Mouse (Mus musculus): Measurements from ENCODE around the gene Tlr13. TPM values are rescaled to one million over a fixed set of nuclear protein-coding genes. Genes with fewer than 3 reads are reported as not detected.

Tlr13 gene
- polyA plus RNA-seq, 1 experiment: 0.05 TPM

- H3K4me3 ChIP-seq (ENCODE audit: control insufficient read depth, low read depth, low read length): no peak overlapping the region
- no peaks in the 10 kb centered on the region for H3K4me1 ChIP-seq (ENCODE audit: control insufficient read depth, insufficient read depth, low read length)
- no peaks in the 10 kb centered on the region for H3K27me3 ChIP-seq (ENCODE audit: control insufficient read depth, insufficient read depth, low read length)
- TF ChIP-seq POLR2A (IDR thresholded peaks at IDR 0.05; ENCODE audit: control insufficient read depth, low read depth, low read length): no peak
- no peak for TF ChIP-seq CTCF (IDR thresholded peaks at IDR 0.05; ENCODE audit: control insufficient read depth, insufficient read depth, insufficient replicate concordance, low read depth, low read length)
- no peaks in the 10 kb centered on the region for H3K36me3 ChIP-seq (ENCODE audit: control insufficient read depth, insufficient read depth, low read length)
- no peak overlapping the region for H3K27ac ChIP-seq (ENCODE audit: control insufficient read depth, insufficient read depth, low read depth, low read length)
Observed at GRCm38 (mm10) chrX:106198904-106199303, 55.9 kb downstream of the Tlr13 start.

DNA sequence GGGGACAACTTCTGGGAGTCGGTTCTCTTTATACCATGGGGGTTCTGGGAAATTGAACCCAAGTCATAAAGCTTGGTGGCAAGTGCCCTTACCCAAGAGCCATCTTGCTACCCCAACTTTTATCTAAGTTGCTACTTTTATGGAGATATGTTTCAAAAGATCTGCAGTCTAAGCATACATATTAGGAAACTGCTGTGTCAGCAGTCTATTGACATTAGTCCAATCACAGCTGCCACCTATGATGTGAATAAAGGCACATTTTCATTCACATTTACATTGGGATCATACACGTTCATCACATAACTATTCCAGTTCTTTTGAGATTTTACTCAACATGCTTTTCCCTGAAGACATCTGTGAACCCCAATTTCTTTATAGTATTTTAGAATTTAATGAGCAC lies 66.1 kb downstream of the Tlr13 start:
- Histone ChIP-seq H3K27ac (ENCODE audit: control insufficient read depth, insufficient read depth, low read depth, low read length) (no peak overlapping the region), H3K27me3 (ENCODE audit: control insufficient read depth, insufficient read depth, low read length) (no peaks in the 10 kb centered on the region), H3K4me3 (ENCODE audit: control insufficient read depth, low read depth, low read length) (no peak overlapping the region), H3K4me1 (ENCODE audit: control insufficient read depth, insufficient read depth, low read length) (no peaks in the 10 kb centered on the region), H3K36me3 (ENCODE audit: control insufficient read depth, insufficient read depth, low read length) (no peaks in the 10 kb centered on the region)
- TF ChIP-seq POLR2A (IDR thresholded peaks at IDR 0.05; ENCODE audit: control insufficient read depth, low read depth, low read length) (no peak), CTCF (IDR thresholded peaks at IDR 0.05; ENCODE audit: control insufficient read depth, insufficient read depth, insufficient replicate concordance, low read depth, low read length) (no peak)

Other genes with a start within 250 kb of the Tlr13 start
- 3.1 and 4.6 TPM in 2 replicates for gene Atrx, start 213.8 kb upstream of the Tlr13 start, polyA plus RNA-seq (2012; rRNA removed)
- gene Magt1, start 131.3 kb upstream of the Tlr13 start, polyA plus RNA-seq (2012; rRNA removed): 1.2 and 1.3 TPM in 2 replicates
- gene Cox7b, start 127.5 kb upstream of the Tlr13 start, polyA plus RNA-seq (2012; rRNA removed): 10.1 and 10.3 TPM in 2 replicates
- 1.4 and 2.7 TPM in 2 replicates for gene Atp7a, start 115.9 kb upstream of the Tlr13 start, polyA plus RNA-seq (2012; rRNA removed)
- gene Pgk1, start 43.9 kb downstream of the Tlr13 start, polyA plus RNA-seq (2012; rRNA removed): 11.9 and 13.5 TPM in 2 replicates
- gene Taf9b, start 78.0 kb downstream of the Tlr13 start, polyA plus RNA-seq (2012; rRNA removed): 11.1 and 14.7 TPM in 2 replicates
- gene Fnd3c2, start 112.2 kb downstream of the Tlr13 start, polyA plus RNA-seq (2012; rRNA removed): not detected in 2 replicates